Mouse (Mus musculus): ENCODE results near the gene Abraxas2. TPM values are rescaled to one million over a fixed set of nuclear protein-coding genes. Genes with fewer than 3 reads are reported as not detected.

Gene Abraxas2
- total RNA-seq, 2 experiments from 2014 or later = 25.5 to 27.0 TPM

DNA sequence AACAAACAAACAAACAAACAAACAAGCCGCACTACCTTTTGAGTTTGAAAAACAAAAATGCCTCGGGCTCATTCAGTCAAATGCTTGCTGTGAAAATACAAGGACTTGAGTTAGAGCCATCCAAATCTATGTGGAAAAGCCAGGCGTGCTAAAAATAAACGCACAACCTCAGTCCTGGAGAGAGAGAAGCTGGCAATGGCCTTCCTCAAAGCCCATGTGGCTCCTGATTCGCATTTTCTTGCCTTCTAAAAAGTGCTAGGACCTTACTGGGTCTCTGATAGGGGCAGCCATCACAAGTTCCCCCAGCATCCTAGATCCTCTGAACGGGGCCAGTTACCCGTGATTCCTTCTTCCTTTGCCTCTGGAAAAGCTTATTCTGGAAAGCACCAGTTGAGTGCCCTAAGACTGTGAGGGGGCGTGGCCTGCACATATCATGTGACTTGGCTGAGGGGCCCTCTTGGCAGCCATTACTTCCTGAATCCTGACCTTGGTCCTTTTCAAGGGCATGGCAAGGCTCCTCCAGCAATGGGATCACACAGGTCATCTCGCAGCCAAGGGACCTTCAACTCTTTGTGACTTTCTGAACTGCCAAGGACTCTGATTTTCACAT lies 37.3 kb downstream of the Abraxas2 start:
- no peak for DNase-seq (ENCODE audit: extremely low spot score in 1 of 2, low spot score in 1 of 2)

DNA sequence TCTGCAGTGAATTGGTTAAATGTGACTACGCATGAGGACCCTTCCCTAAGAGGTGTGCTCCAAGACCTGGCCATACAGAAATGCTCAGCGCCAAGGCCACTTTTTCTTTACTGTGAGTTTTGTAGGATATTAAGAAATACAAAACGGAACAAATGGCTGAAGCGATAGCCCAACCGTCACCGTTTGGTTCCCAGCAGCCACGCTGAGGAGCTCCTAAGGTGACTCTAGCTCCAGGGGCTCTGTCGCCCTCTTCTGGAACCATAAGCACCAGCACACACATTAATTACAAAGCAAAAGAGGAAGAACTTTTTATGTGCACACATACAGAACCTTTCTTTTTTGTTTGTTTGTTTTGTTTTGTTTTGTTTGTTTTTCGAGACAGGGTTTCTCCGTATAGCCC lies 38.2 kb downstream of the Abraxas2 start:
- DNase-seq (ENCODE audit: extremely low spot score in 1 of 2, low spot score in 1 of 2) = no peak

GRCm38 (mm10) chr7:132898234-132898633 lies 39.2 kb downstream of the Abraxas2 start:
- DNase-seq (ENCODE audit: extremely low spot score in 1 of 2, low spot score in 1 of 2) = no peak

DNA sequence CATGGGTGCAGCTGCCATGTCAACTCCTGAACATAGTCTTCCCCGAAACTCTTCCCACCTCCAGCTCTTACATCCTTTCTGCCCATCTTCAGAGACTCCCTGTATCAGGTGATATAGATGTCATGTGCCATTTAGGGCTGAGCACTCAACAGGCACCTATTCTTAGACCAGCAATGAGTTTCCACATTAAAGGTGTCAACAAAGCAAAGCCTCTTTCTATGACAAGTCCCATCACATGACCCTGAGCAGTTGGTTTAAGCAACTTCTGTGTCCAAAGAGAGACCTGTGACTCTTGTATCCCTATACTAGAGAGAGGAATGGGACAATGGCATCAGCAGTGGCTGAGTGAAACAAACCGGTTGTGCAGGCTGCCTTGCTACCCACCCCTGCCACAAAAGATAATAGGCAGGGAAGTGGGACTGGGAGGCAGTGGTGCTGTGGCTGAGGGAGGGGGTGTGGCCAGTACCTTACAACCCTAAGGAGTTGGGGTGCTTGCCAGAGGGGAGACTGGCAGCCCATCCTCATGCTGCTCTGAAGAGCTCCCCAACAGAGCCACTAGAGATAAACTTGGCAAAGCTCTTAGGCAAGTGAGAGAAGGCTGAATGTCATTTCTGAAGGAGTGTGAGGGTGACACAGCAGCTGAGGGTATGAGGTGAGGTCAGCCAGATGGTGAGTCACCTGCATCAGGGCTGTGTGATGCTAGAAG lies 42.0 kb downstream of the Abraxas2 start:
- no peak for DNase-seq (ENCODE audit: extremely low spot score in 1 of 2, low spot score in 1 of 2)

- no peak for DNase-seq (ENCODE audit: extremely low spot score in 1 of 2, low spot score in 1 of 2)
These were observed 44.8 kb downstream of the Abraxas2 start for GRCm38 (mm10) chr7:132903796-132904195.

DNA sequence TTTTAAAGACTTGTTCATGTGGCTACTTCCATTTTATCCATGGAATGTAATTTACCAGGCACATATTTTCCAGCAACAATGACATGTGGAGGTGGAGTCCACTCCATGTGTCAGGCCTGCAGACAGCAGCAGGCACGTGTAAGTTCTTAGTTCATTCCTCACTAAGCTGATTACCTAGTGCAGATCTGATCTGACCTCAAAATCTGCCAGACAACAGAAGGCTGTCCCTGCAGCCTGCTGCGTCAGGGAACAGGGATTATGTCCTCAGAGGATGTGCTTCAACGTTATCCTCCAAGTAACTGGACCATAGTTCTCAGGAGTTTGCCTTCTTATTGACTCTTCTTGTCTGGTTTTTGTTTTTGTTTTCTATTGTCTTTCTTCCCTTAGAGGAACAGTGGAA lies 62.9 kb downstream of the Abraxas2 start:
- no peak for DNase-seq (ENCODE audit: extremely low spot score in 1 of 2, low spot score in 1 of 2)

DNA sequence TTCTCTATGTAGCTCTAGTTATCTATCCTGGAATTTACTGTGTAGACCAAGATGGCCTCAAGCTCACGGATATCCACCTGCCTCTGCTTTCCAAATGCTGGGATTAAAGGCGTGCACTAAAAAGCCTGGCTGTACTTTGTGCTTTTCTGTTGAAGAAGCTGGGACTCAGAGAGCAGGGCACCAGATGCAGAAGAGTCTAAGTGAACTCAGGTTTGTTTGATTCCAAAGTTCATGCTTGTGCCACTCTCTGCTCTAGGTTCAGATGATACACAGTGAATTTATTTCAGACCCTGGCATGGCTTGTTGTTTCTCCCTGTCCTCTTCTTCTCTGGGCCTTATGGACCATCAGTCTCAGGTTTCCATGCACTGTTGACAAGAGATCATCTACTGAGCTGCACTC lies 66.2 kb downstream of the Abraxas2 start:
- no peak for DNase-seq (ENCODE audit: extremely low spot score in 1 of 2, low spot score in 1 of 2)

DNA sequence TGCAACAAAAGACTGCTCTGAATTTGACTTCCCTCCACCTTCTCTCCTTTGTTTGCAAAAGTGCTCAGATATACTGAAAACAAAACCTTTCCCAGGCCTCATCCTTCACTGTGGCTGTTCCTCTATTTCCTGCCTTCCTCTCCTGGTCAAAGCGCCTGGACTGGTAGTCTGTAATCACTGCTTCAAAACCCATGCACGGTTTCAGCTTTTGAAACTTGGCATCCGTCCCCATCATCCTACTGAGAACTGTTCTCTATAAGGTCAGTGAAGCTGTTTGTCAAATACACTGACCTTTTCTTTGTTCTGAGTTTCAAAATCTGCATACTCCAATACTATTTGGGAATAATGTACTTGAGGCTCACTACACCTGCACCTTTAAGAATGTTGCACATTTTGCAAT lies 68.2 kb downstream of the Abraxas2 start:
- no peak for DNase-seq (ENCODE audit: extremely low spot score in 1 of 2, low spot score in 1 of 2)

DNA sequence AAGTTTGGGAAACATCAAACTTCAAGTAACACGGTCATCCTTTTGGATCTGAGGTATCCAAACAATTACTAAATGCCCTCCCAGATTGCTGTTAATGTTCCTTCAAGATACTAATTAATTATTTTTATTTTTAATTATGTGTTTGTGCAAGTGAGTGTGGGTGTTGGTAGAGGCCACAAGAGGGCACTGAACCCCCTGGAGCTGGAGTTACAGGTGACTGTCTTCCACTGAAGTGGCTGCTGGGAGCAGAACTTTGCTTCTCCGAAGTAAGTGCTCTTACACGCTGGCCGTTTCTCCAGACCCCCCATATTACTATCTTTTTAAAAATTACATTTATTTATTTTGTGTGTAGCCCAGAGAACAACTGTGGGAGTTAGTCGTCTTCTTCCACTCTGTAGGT lies 71.0 kb downstream of the Abraxas2 start:
- no peak for DNase-seq (ENCODE audit: extremely low spot score in 1 of 2, low spot score in 1 of 2)

DNA sequence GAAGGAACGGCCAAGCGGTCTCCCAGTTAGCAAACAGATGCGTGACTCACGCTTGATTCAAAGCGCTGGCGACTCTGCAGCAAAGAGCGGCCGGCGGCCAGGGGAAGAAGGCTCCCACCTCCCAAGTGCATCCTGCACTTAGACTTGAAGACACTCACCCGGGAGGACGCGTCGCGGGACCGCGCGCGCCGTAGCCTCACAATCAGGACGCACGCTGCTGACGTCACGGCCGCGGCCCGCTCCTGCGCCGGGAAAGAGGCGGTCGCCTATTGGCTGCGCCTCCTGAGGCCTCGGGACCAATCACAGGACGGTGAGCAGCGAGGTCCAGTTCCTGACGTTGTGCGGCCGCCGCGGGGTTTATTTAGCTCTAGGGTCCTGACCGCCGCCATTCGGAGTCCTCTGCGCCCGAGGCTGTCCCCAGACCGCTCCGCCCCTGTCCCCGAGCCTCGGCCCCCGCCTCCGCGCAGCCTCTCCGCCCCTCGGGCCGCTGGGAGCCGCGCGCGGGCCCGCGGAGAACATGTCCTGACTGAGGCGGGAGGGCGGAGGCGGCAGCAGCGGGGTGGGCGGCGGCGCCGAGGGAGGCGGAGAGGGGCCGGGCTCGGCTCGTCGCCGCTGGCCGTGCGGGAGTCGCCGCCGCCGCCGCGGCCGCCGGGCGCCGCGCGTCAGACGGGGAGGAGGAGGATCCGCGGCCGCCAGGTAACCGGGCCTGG lies 72.0 kb downstream of the Abraxas2 start, which contains the start of gene Zranb1:
Gene Zranb1, plus strand, starts transcription at position 293 of the 710 bp plus-strand sequence.
- DNase-seq (ENCODE audit: extremely low spot score in 1 of 2, low spot score in 1 of 2) = peak; percentile 96 to 97

DNA sequence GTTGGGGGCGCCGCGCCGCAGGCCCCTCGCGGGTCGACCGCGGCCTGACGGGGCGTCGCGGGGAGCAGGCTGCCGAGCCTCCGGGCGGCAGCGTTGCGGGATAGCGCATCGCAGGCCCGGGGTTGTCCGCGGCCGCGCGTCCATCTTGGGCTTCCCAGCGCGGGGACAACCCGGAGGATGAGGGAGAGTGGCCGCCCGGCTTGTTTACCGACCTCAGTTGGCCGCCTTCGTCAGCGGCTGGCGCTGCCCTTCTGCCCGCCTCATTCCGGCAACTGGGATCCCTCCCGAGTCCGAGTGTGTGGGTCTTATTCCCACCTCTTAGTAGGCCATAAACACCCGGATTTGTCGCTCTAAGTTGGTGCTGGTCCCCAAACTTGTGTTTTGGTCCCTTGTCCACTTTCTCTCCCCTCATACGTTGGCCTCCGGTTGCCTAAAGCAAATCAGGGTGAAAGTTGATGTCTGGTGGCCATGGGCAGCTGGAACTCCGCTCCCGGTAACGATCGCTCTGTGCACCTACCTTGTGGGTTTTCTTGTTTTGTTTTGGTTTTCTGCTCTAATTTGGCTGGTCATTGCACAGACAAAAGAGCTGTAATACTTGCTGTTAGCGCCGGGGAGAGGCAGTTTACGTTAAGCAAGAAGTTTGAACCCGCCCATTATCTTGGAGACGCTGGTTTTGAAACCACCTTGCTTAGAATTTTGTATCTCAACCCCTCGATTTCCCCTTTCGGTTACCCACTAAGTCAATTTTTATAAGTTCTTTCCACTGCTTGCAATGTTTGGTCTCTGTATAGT lies 72.7 kb downstream of the Abraxas2 start:
- DNase-seq (ENCODE audit: extremely low spot score in 1 of 2, low spot score in 1 of 2) = peak in 1 of 2 experiments; percentile 22

GRCm38 (mm10) chr7:132933331-132933730 lies 74.3 kb downstream of the Abraxas2 start:
- no peak for DNase-seq (ENCODE audit: extremely low spot score in 1 of 2, low spot score in 1 of 2)

Other genes with a start within 250 kb of the Abraxas2 start
- 10 to 100 TPM; 28.0 to 30.6 TPM for gene Lhpp, start 248.6 kb upstream of the Abraxas2 start, total RNA-seq (2021)
- 10 to 100 TPM; 34.6 to 40.9 TPM for gene Fam53b, start 45.3 kb upstream of the Abraxas2 start, total RNA-seq (2021)
- gene Eef1akmt2, start 6.6 kb upstream of the Abraxas2 start, total RNA-seq (2021) = 10 to 100 TPM; 29.1 to 38.7 TPM
- gene Zranb1, start 71.9 kb downstream of the Abraxas2 start, total RNA-seq (2021) = 10 to 100 TPM; 38.4 to 41.6 TPM